Mouse (Mus musculus): ENCODE measurements around the gene Pum1. TPM values are rescaled to one million over a fixed set of nuclear protein-coding genes. Genes with fewer than 3 reads are reported as not detected.

Pum1 gene
- 162 TPM for total RNA-seq (2023)

GRCm38 (mm10) chr4:130662979-130663725 lies at the start of gene Pum1:
TSS of gene Pum1 (plus strand) at chr4:130663321.

GRCm38 (mm10) chr4:130792376-130793179 lies 129.5 kb downstream of the Pum1 start, which contains the start of gene Sdc3:
TSS of gene Sdc3 (plus strand) at chr4:130792537.

Other genes starting within 250 kb of the Pum1 start
- not detected for gene Nkain1, start 89.1 kb upstream of the Pum1 start, total RNA-seq (2023)
- gene Sdc3, start 129.2 kb downstream of the Pum1 start, total RNA-seq (2023): 10.7 TPM
- gene Laptm5, start 249.8 kb downstream of the Pum1 start, total RNA-seq (2023): 949 TPM

All from CD4-positive naive resting alpha-beta T cell, adult 76 days (primary cell).